Mouse (Mus musculus) kidney, postnatal 0 days (tissue): ENCODE results near the gene Dmrt3. TPM values are rescaled to one million over a fixed set of nuclear protein-coding genes. Genes with fewer than 3 reads are reported as not detected.

Source experiments
- ATAC-seq: fragments of 200-750 bp; cut with Nextera tagmentation; replicated peaks from 2 replicates; pipeline ENCODE4 v1.8.0; 2017; ENCODE audit warnings: low read depth, moderate number of reproducible peaks, moderate TSS enrichment, moderate library complexity; ENCODE audit not compliant: low FRiP score
- DNase-seq: peaks from one replicate; pipeline ENCODE4 v3.0.0-alpha.2; 2016; ENCODE audit warnings: low spot score
- H3K27ac ChIP-seq: fragments of 300-500 bp; sonication (generic); 2 replicates; pipeline ENCODE4 v1.5.1; 2014; ENCODE audit warnings: mild to moderate bottlenecking
- H3K27me3 ChIP-seq: fragments of 300-500 bp; sonication (generic); 2 replicates; pipeline ENCODE4 v1.6.1; 2014; ENCODE audit warnings: low read length, mixed read lengths; ENCODE audit not compliant: insufficient read depth
- H3K36me3 ChIP-seq: fragments of 300-500 bp; sonication (generic); 2 replicates; pipeline ENCODE4 v1.6.1; 2014; ENCODE audit warnings: low read length, mixed read lengths; ENCODE audit not compliant: insufficient read depth
- H3K4me1 ChIP-seq: fragments of 300-500 bp; sonication (generic); replicated peaks from 2 replicates; pipeline ENCODE4 v1.6.1; 2014; ENCODE audit warnings: antibody characterized with exemption, low read length, mixed read lengths; ENCODE audit not compliant: insufficient read depth
- H3K4me2 ChIP-seq: fragments of 300-500 bp; sonication (generic); 2 replicates; pipeline ENCODE4 v1.6.1; 2014; ENCODE audit warnings: mild to moderate bottlenecking, low read length, moderate library complexity, mixed read lengths
- H3K4me3 ChIP-seq: fragments of 300-500 bp; sonication (generic); replicated peaks from 2 replicates; pipeline ENCODE4 v1.5.1; 2014; ENCODE audit warnings: low read depth, low read length
- H3K9ac ChIP-seq: fragments of 300-500 bp; sonication (generic); 2 replicates; pipeline ENCODE4 v1.6.1; 2014; ENCODE audit warnings: low read depth, low read length
- H3K9me3 ChIP-seq: fragments of 300-500 bp; sonication (generic); replicated peaks from 2 replicates; pipeline ENCODE4 v1.6.1; 2016; ENCODE audit warnings: low read length, inconsistent platforms, mixed read lengths
- CTCF ChIP-seq: IDR thresholded peaks from 2 replicates; pipeline ENCODE4 v1.5.1; 2016; ENCODE audit warnings: antibody characterized with exemption, low read depth, mild to moderate bottlenecking, moderate library complexity
- WGBS: fragments of 180-500 bp; shearing (Covaris S2); extraction: QIAGEN DNeasy Blood & Tissue Kit; methylation state at CpG from one replicate; pipeline ENCODE4 v1.1.7; 2014; 5-methylcytosine and 5-hydroxymethylcytosine counted together
- polyA plus RNA-seq: library from polyadenylated mRNA; unstranded; fragments of >200 nt; fragmentation: Nextera tagmentation; extraction: Ambion mirVana; gene quantifications from 2 replicates; pipeline ENCODE4 v1.2.1, GENCODE M21; 2015

Gene Dmrt3
- polyA plus RNA-seq, 1 experiment from 2014 or later: 0.04 TPM

GRCm38 (mm10) chr19:25638766-25639361, 28.8 kb downstream of the Dmrt3 start:
- 70% methylated on average over 11 of the region's 11 CpGs for WGBS
- Histone ChIP-seq H3K9me3 (no peaks in the 10 kb centered on the region), H3K4me2 (no peak overlapping the region), H3K4me1 (no peaks in the 10 kb centered on the region), H3K27ac (no peak overlapping the region), H3K4me3 (no peak overlapping the region), H3K36me3 (no peaks in the 10 kb centered on the region), H3K9ac (no peak overlapping the region), H3K27me3 (no peaks in the 10 kb centered on the region)
- DNase-seq: no peak
- TF ChIP-seq CTCF: no peak
- no peak for ATAC-seq

GRCm38 (mm10) chr19:25641786-25642185, 31.7 kb downstream of the Dmrt3 start:
- Histone ChIP-seq H3K27me3 (no peaks in the 10 kb centered on the region), H3K9me3 (no peaks in the 10 kb centered on the region), H3K4me3 (no peak overlapping the region), H3K4me1 (no peaks in the 10 kb centered on the region), H3K36me3 (no peaks in the 10 kb centered on the region), H3K4me2 (no peak overlapping the region), H3K27ac (no peak overlapping the region), H3K9ac (no peak overlapping the region)
- TF ChIP-seq CTCF: no peak
- 82% methylated on average over 6 of the region's 6 CpGs for WGBS
- ATAC-seq (no peak), DNase-seq (no peak)

- Histone ChIP-seq H3K36me3 (no peaks in the 10 kb centered on the region), H3K27ac (no peak overlapping the region), H3K4me2 (no peak overlapping the region), H3K4me3 (no peak overlapping the region), H3K4me1 (no peaks in the 10 kb centered on the region), H3K9ac (no peak overlapping the region), H3K9me3 (no peaks in the 10 kb centered on the region), H3K27me3 (0 out of 2 replicates have a peak, but pooled peaks cover 6% of the 10 kb centered on the region)
- DNase-seq (no peak), ATAC-seq (no peak)
- TF ChIP-seq CTCF: no peak
- WGBS: 67% methylated on average over 3 of the region's 3 CpGs
Observed at GRCm38 (mm10) chr19:25647136-25647535, 37.0 kb downstream of the Dmrt3 start.

- no peak overlapping the region for H3K9ac ChIP-seq
- WGBS: 64% methylated on average over 4 of the region's 4 CpGs
Observed at GRCm38 (mm10) chr19:25648701-25649100, 38.6 kb downstream of the Dmrt3 start.

GRCm38 (mm10) chr19:25650474-25650873, 40.4 kb downstream of the Dmrt3 start:
- Histone ChIP-seq H3K4me3 (no peak overlapping the region), H3K27ac (no peak overlapping the region), H3K36me3 (no peaks in the 10 kb centered on the region), H3K27me3 (0 out of 2 replicates have a peak, but pooled peaks cover 6% of the 10 kb centered on the region), H3K9ac (no peak overlapping the region), H3K9me3 (no peaks in the 10 kb centered on the region), H3K4me1 (no peaks in the 10 kb centered on the region), H3K4me2 (no peak overlapping the region)
- no peak for DNase-seq
- TF ChIP-seq CTCF: no peak
- no peak for ATAC-seq
- 46% methylated on average over 10 of the region's 10 CpGs for WGBS

More at GRCm38 (mm10) chr19:25648701-25649100, 38.6 kb downstream of the Dmrt3 start:
- Histone ChIP-seq H3K27ac (no peak overlapping the region), H3K4me1 (no peaks in the 10 kb centered on the region), H3K36me3 (no peaks in the 10 kb centered on the region), H3K4me3 (no peak overlapping the region), H3K4me2 (no peak overlapping the region), H3K27me3 (0 out of 2 replicates have a peak, but pooled peaks cover 6% of the 10 kb centered on the region), H3K9me3 (no peaks in the 10 kb centered on the region)
- no peak for TF ChIP-seq CTCF
- ATAC-seq (no peak), DNase-seq (no peak)

- no peaks in the 10 kb centered on the region for H3K4me1 ChIP-seq
- no peaks in the 10 kb centered on the region for H3K36me3 ChIP-seq
- no peaks in the 10 kb centered on the region for H3K9me3 ChIP-seq
- ATAC-seq (no peak), DNase-seq (no peak)
- H3K27ac ChIP-seq: no peak overlapping the region
- 75% methylated on average over 5 of the region's 5 CpGs for WGBS
- H3K4me2 ChIP-seq: no peak overlapping the region
- no peak overlapping the region for H3K9ac ChIP-seq
- no peak for TF ChIP-seq CTCF
- H3K4me3 ChIP-seq: no peak overlapping the region
- H3K27me3 ChIP-seq: 0 out of 2 replicates have a peak, but pooled peaks cover 12% of the 10 kb centered on the region
Observed at GRCm38 (mm10) chr19:25652560-25652959, 42.5 kb downstream of the Dmrt3 start.
